Comparison of ENCODE assay signal across 8 mouse cellular contexts in genomic region chr6:134896570-134897436, GRCm38 (mm10). TPM values are rescaled to one million over a fixed set of nuclear protein-coding genes. Genes with fewer than 3 reads are reported as not detected.
DNase-seq lines count a peak whose midpoint lies in the region; ATAC-seq lines count a peak whose summit lies in the region.

No protein-coding gene starts in this region.

- no peaks in the 10 kb centered on the region for H3K9me3 ChIP-seq in neural tube, embryonic 11.5 days (ENCODE audit: control insufficient read depth, low read length)
- no peaks in the 10 kb centered on the region for H3K9me3 ChIP-seq in embryonic facial prominence, embryonic 13.5 days
- H3K9me3 ChIP-seq in intestine, embryonic 14.5 days (ENCODE audit: control insufficient read depth, low read length) = no peaks in the 10 kb centered on the region
- no peaks in the 10 kb centered on the region for H3K9me3 ChIP-seq in midbrain, embryonic 15.5 days

- no peaks in the 10 kb centered on the region for H3K27me3 ChIP-seq in neural tube, embryonic 11.5 days (ENCODE audit: control insufficient read depth, insufficient read depth, low read length)
- H3K27me3 ChIP-seq in embryonic facial prominence, embryonic 13.5 days = no peaks in the 10 kb centered on the region
- no peaks in the 10 kb centered on the region for H3K27me3 ChIP-seq in intestine, embryonic 14.5 days (replicated peaks; ENCODE audit: control insufficient read depth, insufficient read depth, low read length)
- no peaks in the 10 kb centered on the region for H3K27me3 ChIP-seq in midbrain, embryonic 15.5 days (replicated peaks)

- no peak overlapping the region for H3K27ac ChIP-seq in neural tube, embryonic 11.5 days (ENCODE audit: low read depth, low read length)
- H3K27ac ChIP-seq in embryonic facial prominence, embryonic 13.5 days = peak overlapping the region; percentile 100; the same call in 1 of the 2 replicates
- peak overlapping the region; percentile 100 for H3K27ac ChIP-seq in intestine, embryonic 14.5 days (ENCODE audit: low read depth)
- H3K27ac ChIP-seq in midbrain, embryonic 15.5 days = no peak overlapping the region

- WGBS in neural tube, embryonic 11.5 days = 61% methylated on average over 15 of the region's 15 CpGs
- WGBS in embryonic facial prominence, embryonic 13.5 days = 58% methylated on average over 15 of the region's 15 CpGs
- whole genome bisulfite sequencing in intestine, embryonic 14.5 days = 49% methylated on average over 15 of the region's 15 CpGs
- 56% methylated on average over 15 of the region's 15 CpGs for WGBS in midbrain, embryonic 15.5 days

- H3K36me3 ChIP-seq in neural tube, embryonic 11.5 days (ENCODE audit: control insufficient read depth, insufficient read depth, low read length) = no peaks in the 10 kb centered on the region
- H3K36me3 ChIP-seq in embryonic facial prominence, embryonic 13.5 days = 0 out of 2 replicates have a peak, but pooled peaks cover 5% of the 10 kb centered on the region
- no peaks in the 10 kb centered on the region for H3K36me3 ChIP-seq in intestine, embryonic 14.5 days (ENCODE audit: control insufficient read depth, insufficient read depth, low read length)
- no peaks in the 10 kb centered on the region for H3K36me3 ChIP-seq in midbrain, embryonic 15.5 days (replicated peaks)

- peak overlapping the region; percentile 54 for H3K4me3 ChIP-seq in neural tube, embryonic 11.5 days (ENCODE audit: low read depth, low read length)
- H3K4me3 ChIP-seq in embryonic facial prominence, embryonic 13.5 days = peak overlapping the region; percentile 59
- H3K4me3 ChIP-seq in intestine, embryonic 14.5 days (ENCODE audit: low read depth, low read length) = peak overlapping the region; percentile 72
- peak overlapping the region; percentile 47 for H3K4me3 ChIP-seq in midbrain, embryonic 15.5 days

- no peak for ATAC-seq in neural tube, embryonic 11.5 days (ENCODE audit: insufficient read depth, low FRiP score, low TSS enrichment)
- no peak for ATAC-seq in embryonic facial prominence, embryonic 13.5 days (ENCODE audit: insufficient number of reproducible peaks, insufficient read depth, low FRiP score, low TSS enrichment, low read depth)
- ATAC-seq in intestine, embryonic 14.5 days (replicated peaks; ENCODE audit: low FRiP score, low TSS enrichment, low read depth) = no peak
- no peak for ATAC-seq in midbrain, embryonic 15.5 days (replicated peaks)

- no peak for DNase-seq in neural tube, embryonic 11.5 days (ENCODE audit: low spot score)
- no peak for DNase-seq in neural tube, embryonic 10.5 days (ENCODE audit: extremely low spot score, low spot score)
- DNase-seq in intestine, embryonic 14.5 days (ENCODE audit: low spot score) = no peak
- no peak for DNase-seq in gastrocnemius, adult 18-20 months (ENCODE audit: low spot score)
- DNase-seq in kidney, adult 9 months = no peak
- DNase-seq in left cerebral cortex, adult 8-10 months (ENCODE audit: low spot score in 2 of 2) = no peak

- peak overlapping the region; percentile 88 for H3K9ac ChIP-seq in neural tube, embryonic 11.5 days (ENCODE audit: low read length)
- peak overlapping the region; percentile 90 for H3K9ac ChIP-seq in embryonic facial prominence, embryonic 13.5 days
- H3K9ac ChIP-seq in intestine, embryonic 14.5 days (ENCODE audit: low read length) = peak overlapping the region; percentile 96
- peak overlapping the region; percentile 64; the same call in 1 of the 2 replicates for H3K9ac ChIP-seq in midbrain, embryonic 15.5 days

- peak overlapping the region; percentile 49 for H3K4me2 ChIP-seq in neural tube, embryonic 11.5 days (ENCODE audit: low read depth)
- H3K4me2 ChIP-seq in embryonic facial prominence, embryonic 13.5 days = peak overlapping the region; percentile 73
- peak overlapping the region; percentile 83 for H3K4me2 ChIP-seq in intestine, embryonic 14.5 days (ENCODE audit: low read length)
- peak overlapping the region; percentile 85 for H3K4me2 ChIP-seq in midbrain, embryonic 15.5 days

- peaks cover 6% of the 10 kb centered on the region; the same call in 1 of the 2 replicates for H3K4me1 ChIP-seq in neural tube, embryonic 11.5 days (ENCODE audit: control insufficient read depth, insufficient read depth, low read length)
- H3K4me1 ChIP-seq in embryonic facial prominence, embryonic 13.5 days = peaks cover 7% of the 10 kb centered on the region
- peaks cover 6% of the 10 kb centered on the region for H3K4me1 ChIP-seq in intestine, embryonic 14.5 days (replicated peaks; ENCODE audit: control insufficient read depth, insufficient read depth, low read length)
- peaks cover 8% of the 10 kb centered on the region for H3K4me1 ChIP-seq in midbrain, embryonic 15.5 days

RNA-seq across cellular contexts. Expression of gene Gpr19, which starts 1.6 kb away (rescaled TPM):
- polyA plus RNA-seq in neural tube, embryonic 11.5 days (2014; fragmentation: Nextera tagmentation; extraction: Ambion mirVana) = 27.4 and 31.0 TPM in 2 replicates
- 9.1 TPM in 2 replicates for polyA plus RNA-seq in embryonic facial prominence, embryonic 13.5 days (2015; fragmentation: Nextera tagmentation; extraction: Ambion mirVana)
- polyA plus RNA-seq in intestine, embryonic 14.5 days (2014; fragmentation: Nextera tagmentation; extraction: Ambion mirVana) = 10.7 and 11.1 TPM in 2 replicates
- polyA plus RNA-seq in midbrain, embryonic 15.5 days (2015; fragmentation: Nextera tagmentation; extraction: Ambion mirVana) = 40.1 and 44.0 TPM in 2 replicates
- total RNA-seq in gastrocnemius, adult 18-20 months (2021) = 1 to 10 TPM; 4.2 to 5.1 TPM
- total RNA-seq in left cerebral cortex, adult 8-10 months (2022) = 10 to 100 TPM; 22.9 to 26.3 (median 24.7) TPM

RNA-seq across cellular contexts. Expression of gene Cdkn1b, which starts 23.4 kb away (rescaled TPM):
- polyA plus RNA-seq in neural tube, embryonic 11.5 days (2014; fragmentation: Nextera tagmentation; extraction: Ambion mirVana) = 17.8 and 20.7 TPM in 2 replicates
- 18.9 and 24.4 TPM in 2 replicates for polyA plus RNA-seq in embryonic facial prominence, embryonic 13.5 days (2015; fragmentation: Nextera tagmentation; extraction: Ambion mirVana)
- 15.8 and 16.0 TPM in 2 replicates for polyA plus RNA-seq in intestine, embryonic 14.5 days (2014; fragmentation: Nextera tagmentation; extraction: Ambion mirVana)
- 24.4 and 25.3 TPM in 2 replicates for polyA plus RNA-seq in midbrain, embryonic 15.5 days (2015; fragmentation: Nextera tagmentation; extraction: Ambion mirVana)
- total RNA-seq in gastrocnemius, adult 18-20 months (2021) = 10 to 100 TPM; 32.2 to 34.1 TPM
- 10 to 100 TPM; 36.6 to 39.0 (median 37.9) TPM for total RNA-seq in left cerebral cortex, adult 8-10 months (2022)

Comparison
In these comparisons a context has a peak if more than half of its experiments do, and no peak if none do; other contexts are left out.
1. H3K27ac ChIP-seq: peak in embryonic facial prominence, embryonic 13.5 days (single experiment) and intestine, embryonic 14.5 days (single experiment); none in neural tube, embryonic 11.5 days (single experiment) and midbrain, embryonic 15.5 days (single experiment).
2. Peak in every context shown above with its lines, with median percentiles within 50 percentile points of each other: H3K4me2 ChIP-seq, H3K4me3 ChIP-seq and H3K9ac ChIP-seq.